Mouse (Mus musculus) bone marrow, adult 2 months (tissue): ENCODE measurements around the gene Gosr1.

ENCODE experiments used
- CTCF ChIP-seq: fragments of 200-500 bp; IDR thresholded peaks from 2 replicates; pipeline ENCODE4 v1.5.1; 2011; ENCODE audit warnings: low read length, control low read depth; ENCODE audit not compliant: control insufficient read depth, insufficient read depth
- POLR2A ChIP-seq: fragments of 200-500 bp; IDR thresholded peaks from 2 replicates; pipeline ENCODE4 v1.6.1; 2011; ENCODE audit warnings: low read depth, mild to moderate bottlenecking, control low read depth, low read length, borderline replicate concordance; ENCODE audit not compliant: control insufficient read depth

GRCm38 (mm10) chr11:76763053-76763740 lies at the start of gene Gosr1:
- peak; percentile 85 for TF ChIP-seq POLR2A
- TF ChIP-seq CTCF, result peak; percentile 95
